Mouse (Mus musculus) lung, adult 2 months (tissue): Measurements from ENCODE around the gene Pip5k1b.

Source experiments
- CTCF ChIP-seq: fragments of 200-500 bp; IDR thresholded peaks from 2 replicates; pipeline ENCODE4 v1.5.1; 2011; ENCODE audit warnings: mild to moderate bottlenecking, low read length, control low read depth; ENCODE audit not compliant: insufficient read depth
- POLR2A ChIP-seq: fragments of 200-500 bp; IDR thresholded peaks from 2 replicates; pipeline ENCODE4 v1.6.1; 2011; ENCODE audit warnings: low read depth, mild to moderate bottlenecking, control low read depth, low read length, borderline replicate concordance; ENCODE audit errors: extremely low read depth

GRCm38 (mm10) chr19:24371763-24372640, 183.7 kb downstream of the Pip5k1b start:
- TF ChIP-seq CTCF: no peak
- TF ChIP-seq POLR2A: no peak
